ENCODE assay signal across 1 mouse cellular context in genomic region chr13:55536194-55537175, GRCm38 (mm10).
A peak's percentile ranks its signal among the peaks of the same experiment; 100 is the strongest.
TF ChIP-seq lines count a peak whose summit lies in the region.

Gene Ddx41 (minus strand): TSS chr13:55536658.

TF ChIP-seq in MEL, 35 proteins besides CTCF, POLR2A, EP300 and RAD21 (continued from another document):
- TF ChIP-seq ZNF384 (IDR thresholded peaks at IDR 0.05; ENCODE audit: low read depth, low read length): no peak
- no peak for TF ChIP-seq RCOR1 (IDR thresholded peaks at IDR 0.05; ENCODE audit: low read depth, low read length)
- no peak for TF ChIP-seq CHD1 (IDR thresholded peaks at IDR 0.05; ENCODE audit: low read depth, low read length)
- peak; percentile 86 for TF ChIP-seq ELF1 (IDR thresholded peaks at IDR 0.05; ENCODE audit: low read depth, low read length)
- peak; percentile 98 for TF ChIP-seq HCFC1 (IDR thresholded peaks at IDR 0.05; ENCODE audit: low read depth, low read length)
- TF ChIP-seq ZC3H11A (IDR thresholded peaks at IDR 0.05; ENCODE audit: low read depth, low read length): no peak; the same call in 1 of the 2 replicates
TF ChIP-seq in MEL: peak in this region for 18.
